34 mouse cellular contexts compared by ENCODE assay signal in genomic region chr6:146416461-146416860, GRCm38 (mm10).
"Had no signal": no experiment of that assay in that cellular context is flagged by ENCODE, and none has a peak within 500 bp of the region (broad histone marks: within the 10 kb centered on the region; RNA-seq: fewer than 3 reads in every experiment).

No protein-coding gene starts in this region.

- H3K36me3 ChIP-seq: hindbrain, embryonic 10.5 days; hindbrain, embryonic 12.5 days; hindbrain, embryonic 13.5 days; hindbrain, embryonic 15.5 days; intestine, embryonic 15.5 days; kidney, embryonic 15.5 days had no signal

- ATAC-seq: hindbrain, embryonic 16.5 days; hindbrain, postnatal 0 days; inflammation-experienced regulatory T-cells, adult 6 months; intestine, embryonic 15.5 days; intestine, embryonic 16.5 days; intestine, postnatal 0 days had no signal

- H3K9ac ChIP-seq: heart, embryonic 12.5 days; heart, embryonic 13.5 days; heart, embryonic 15.5 days; hindbrain, embryonic 12.5 days; hindbrain, embryonic 13.5 days; hindbrain, embryonic 14.5 days; hindbrain, embryonic 15.5 days; intestine, embryonic 15.5 days; kidney, embryonic 15.5 days had no signal

- H3K4me2 ChIP-seq: heart, embryonic 12.5 days; heart, embryonic 13.5 days; heart, embryonic 15.5 days; hindbrain, embryonic 12.5 days; hindbrain, embryonic 13.5 days; hindbrain, embryonic 14.5 days; hindbrain, embryonic 15.5 days; intestine, embryonic 15.5 days; kidney, embryonic 15.5 days had no signal

- H3K4me1 ChIP-seq: hindbrain, embryonic 15.5 days; intestine, embryonic 15.5 days had no signal

- H3K4me3 ChIP-seq: heart, embryonic 10.5 days; heart, embryonic 12.5 days; heart, embryonic 13.5 days; heart, embryonic 15.5 days; hindbrain, embryonic 10.5 days; hindbrain, embryonic 12.5 days; hindbrain, embryonic 13.5 days; hindbrain, embryonic 15.5 days; intestine, embryonic 15.5 days; kidney, embryonic 15.5 days; layer of hippocampus, adult 2 months; left cerebral cortex, adult 2 months had no signal

- H3K27ac ChIP-seq: heart, embryonic 10.5 days; heart, embryonic 13.5 days; heart, embryonic 15.5 days; hindbrain, embryonic 10.5 days; hindbrain, embryonic 12.5 days; hindbrain, embryonic 13.5 days; hindbrain, embryonic 14.5 days; hindbrain, embryonic 15.5 days; hindbrain, postnatal 0 days; intestine, embryonic 15.5 days; kidney, embryonic 15.5 days; kidney, postnatal 0 days; layer of hippocampus, adult 2 months; left cerebral cortex, adult 2 months had no signal

- DNase-seq: heart, postnatal 10 days; heart, postnatal 14 days; heart, postnatal 36 days; heart, postnatal 4 days; kidney, adult 11 months; kidney, adult 18-20 months; kidney, adult 2 months; kidney, adult 8-10 months; kidney, adult 9 months; kidney, postnatal 10 days; kidney, postnatal 14 days; kidney, postnatal 36 days; kidney, postnatal 4 days; layer of hippocampus, adult 9-11 months; layer of hippocampus, postnatal 36 days had no signal

- H3K27me3 ChIP-seq: heart, embryonic 12.5 days; heart, embryonic 13.5 days; heart, embryonic 15.5 days; hindbrain, embryonic 12.5 days; hindbrain, embryonic 13.5 days; hindbrain, embryonic 15.5 days; intestine, embryonic 15.5 days; kidney, embryonic 15.5 days had no signal

- H3K9me3 ChIP-seq: heart, embryonic 10.5 days; heart, embryonic 12.5 days; heart, embryonic 13.5 days; heart, embryonic 15.5 days; hindbrain, embryonic 10.5 days; hindbrain, embryonic 12.5 days; hindbrain, embryonic 13.5 days; hindbrain, embryonic 15.5 days; intestine, embryonic 15.5 days; kidney, embryonic 15.5 days had no signal
